Mouse (Mus musculus) layer of hippocampus, postnatal 25 days (tissue): ENCODE measurements around the gene Hnrnph3. TPM values are rescaled to one million over a fixed set of nuclear protein-coding genes. Genes with fewer than 3 reads are reported as not detected.
A peak's percentile ranks its signal among the peaks of the same experiment; 100 is the strongest.

ENCODE experiments used
- DNase-seq, 2 experiments: peaks; one replicate each; pipeline ENCODE4 v3.0.0; 2022; ENCODE audit warnings: mixed read lengths in 2 of 2, low spot score in 1 of 2; ENCODE audit errors: extremely low spot score in 1 of 2
- total RNA-seq, 2 experiments: library from RNA; stranded (reverse); gene quantifications; 2 replicates each; pipeline ENCODE4 v1.2.3; 2021

Gene Hnrnph3
- total RNA-seq, 2 experiments from 2014 or later, result 40.8 to 53.7 TPM

- DNase-seq, result no peak
Observed at GRCm38 (mm10) chr10:63032956-63033355, 8.9 kb upstream of the Hnrnph3 start.

GRCm38 (mm10) chr10:63032267-63032666 is 8.2 kb upstream of the Hnrnph3 start:
- no peak for DNase-seq

DNA sequence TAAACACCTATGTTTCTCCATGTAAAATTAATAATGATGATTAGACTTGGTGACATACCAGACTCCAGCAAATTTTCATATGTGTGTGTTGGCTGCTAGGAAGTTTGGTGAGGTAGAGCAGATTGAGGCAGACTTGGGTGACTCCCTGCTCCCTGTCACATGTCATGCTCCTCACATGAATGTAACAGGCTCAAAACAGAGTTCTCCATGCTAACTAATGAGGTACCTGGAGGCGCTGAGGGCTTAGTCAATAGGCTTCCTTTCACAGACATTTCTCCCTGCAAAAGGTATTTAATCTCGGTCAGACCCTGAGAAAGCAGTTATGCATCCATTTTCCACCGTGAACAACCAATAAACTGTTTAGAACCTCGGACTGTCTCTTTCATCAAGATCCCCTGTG is 4.4 kb upstream of the Hnrnph3 start:
- DNase-seq, result no peak

DNA sequence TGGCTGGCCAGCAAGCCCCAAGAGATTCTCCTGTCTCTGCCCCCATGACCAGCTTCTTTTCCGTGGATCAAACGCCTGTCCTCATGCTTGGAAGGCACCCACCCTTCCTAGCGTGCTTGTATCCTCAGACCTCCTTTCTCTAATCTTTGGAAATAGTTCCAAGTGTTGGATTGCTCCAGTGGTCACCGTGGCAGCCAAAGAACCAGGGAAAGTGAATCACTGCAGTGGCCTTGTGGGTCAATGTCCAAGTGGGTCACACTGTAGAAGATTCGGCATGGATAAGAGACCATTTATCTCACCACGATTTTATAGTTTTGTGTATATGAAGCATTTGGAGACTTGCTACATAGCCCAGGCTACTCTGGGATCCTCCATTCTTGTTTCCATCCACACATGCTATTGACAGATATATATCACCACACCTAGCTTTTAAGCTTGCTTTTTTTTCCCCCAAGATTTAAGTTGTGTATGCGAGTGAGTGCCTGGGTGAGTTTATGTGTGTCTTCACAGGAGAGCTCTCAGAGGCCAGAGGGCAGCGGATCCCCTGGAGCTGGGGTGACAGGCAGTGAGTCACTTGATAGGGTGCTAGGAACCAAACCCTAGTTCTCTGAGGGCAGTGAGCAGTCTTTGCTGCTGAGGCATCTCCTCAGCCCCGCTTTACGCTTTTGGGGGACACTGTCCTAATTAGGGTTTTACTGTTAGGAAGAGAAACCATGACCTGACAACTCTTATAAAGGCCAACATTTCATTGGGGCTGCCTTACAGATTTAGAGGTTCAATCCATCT is 3.6 kb upstream of the Hnrnph3 start:
- DNase-seq, result no peak

- DNase-seq, result no peak
Observed at GRCm38 (mm10) chr10:63026795-63027160, 2.8 kb upstream of the Hnrnph3 start.

- DNase-seq, result no peak
Observed at GRCm38 (mm10) chr10:63026156-63026794, 2.3 kb upstream of the Hnrnph3 start.

GRCm38 (mm10) chr10:63025491-63026011 is 1.5 kb upstream of the Hnrnph3 start:
- DNase-seq, result no peak

DNA sequence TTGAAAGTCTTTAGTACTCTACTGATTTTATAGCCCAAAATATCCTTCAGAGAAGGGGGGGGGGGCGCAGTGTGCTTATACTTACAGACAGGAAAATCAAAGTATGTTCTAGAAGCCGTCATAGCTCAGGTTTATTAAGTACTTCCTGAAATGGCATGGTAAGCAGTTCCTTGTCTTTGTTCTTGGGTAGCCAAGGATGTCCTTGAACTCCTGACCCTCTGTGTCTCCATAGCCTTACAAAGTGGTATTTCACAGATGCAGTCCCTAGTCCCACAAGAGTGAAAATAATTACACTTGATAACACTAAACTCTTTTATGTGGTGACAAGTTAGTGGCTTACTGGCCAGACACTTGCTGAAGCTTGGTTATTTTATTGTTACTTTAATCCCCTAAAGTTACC is 999 bp upstream of the Hnrnph3 start:
- DNase-seq, result no peak

- DNase-seq, result peak in 1 of 2 experiments; percentile 39
Observed at GRCm38 (mm10) chr10:63024580-63024910, 528 bp upstream of the Hnrnph3 start.

- DNase-seq, result peak; percentile 54 to 70
Observed at GRCm38 (mm10) chr10:63023121-63023748, 782 bp downstream of the Hnrnph3 start.

- no peak for DNase-seq
Observed at GRCm38 (mm10) chr10:63022541-63023120, 1.4 kb downstream of the Hnrnph3 start.

GRCm38 (mm10) chr10:63021702-63022101 is 2.3 kb downstream of the Hnrnph3 start:
- no peak for DNase-seq

GRCm38 (mm10) chr10:63019304-63019703 is 4.7 kb downstream of the Hnrnph3 start:
- DNase-seq, result no peak

DNA sequence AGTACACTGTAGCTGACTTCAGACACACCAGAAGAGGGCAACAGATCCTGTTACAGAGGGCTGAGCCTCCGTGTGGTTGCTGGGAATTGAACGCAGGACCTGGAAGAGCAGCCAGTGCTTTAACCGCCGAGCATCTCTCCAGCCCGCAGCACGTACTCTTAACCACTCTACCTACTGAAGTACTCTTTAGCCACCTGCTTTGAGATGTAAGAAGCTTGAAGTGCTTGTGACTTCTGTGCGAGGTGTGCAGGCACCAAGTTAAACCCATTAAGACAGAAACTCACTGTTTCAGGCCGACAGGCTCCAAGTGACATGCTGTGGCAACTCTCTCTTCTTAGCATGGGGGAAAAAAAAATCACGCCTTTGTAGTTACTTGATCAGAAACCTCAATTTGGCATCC is 9.8 kb downstream of the Hnrnph3 start:
- no peak for DNase-seq

DNA sequence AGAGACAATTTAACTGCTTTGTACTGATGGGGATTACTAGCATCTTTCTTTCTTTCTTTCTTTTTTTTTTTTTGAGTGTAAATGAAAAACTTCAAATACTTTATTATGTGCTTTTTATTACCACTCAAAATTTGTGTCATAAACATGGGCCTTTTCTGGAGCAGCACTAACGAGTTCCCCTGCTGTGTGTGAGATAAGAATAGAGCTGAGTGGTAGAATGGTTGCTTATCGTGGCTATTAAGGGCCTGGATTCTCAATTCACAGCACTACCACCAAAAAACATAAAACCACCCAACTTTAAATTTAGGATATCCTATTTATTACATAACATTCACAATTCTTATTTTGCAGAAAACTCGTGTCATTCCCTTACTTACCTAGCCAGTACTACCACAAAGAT is 10.5 kb downstream of the Hnrnph3 start:
- DNase-seq, result no peak

GRCm38 (mm10) chr10:63011556-63011955 is 12.5 kb downstream of the Hnrnph3 start:
- DNase-seq, result no peak

DNA sequence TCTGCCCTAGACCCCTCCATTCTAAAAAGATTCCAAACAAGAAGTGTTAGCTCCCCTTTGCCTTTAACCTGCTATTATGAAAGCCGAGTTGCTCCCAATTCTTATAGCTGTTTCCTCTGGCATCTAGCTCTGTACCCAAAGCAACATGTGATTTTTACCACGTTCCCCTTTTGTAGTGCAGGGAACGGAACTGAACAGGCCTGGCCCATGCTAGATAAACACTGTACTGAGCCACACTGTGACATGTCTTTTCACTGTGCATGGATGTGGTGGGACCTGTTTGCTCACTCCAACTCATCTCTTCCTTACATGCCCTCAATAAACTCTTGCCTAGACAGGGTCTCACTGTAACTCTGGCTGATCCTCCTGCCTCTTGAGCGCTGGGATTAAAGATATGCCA is 13.7 kb downstream of the Hnrnph3 start:
- DNase-seq, result no peak

GRCm38 (mm10) chr10:63008193-63008592 is 15.8 kb downstream of the Hnrnph3 start:
- DNase-seq, result no peak

DNA sequence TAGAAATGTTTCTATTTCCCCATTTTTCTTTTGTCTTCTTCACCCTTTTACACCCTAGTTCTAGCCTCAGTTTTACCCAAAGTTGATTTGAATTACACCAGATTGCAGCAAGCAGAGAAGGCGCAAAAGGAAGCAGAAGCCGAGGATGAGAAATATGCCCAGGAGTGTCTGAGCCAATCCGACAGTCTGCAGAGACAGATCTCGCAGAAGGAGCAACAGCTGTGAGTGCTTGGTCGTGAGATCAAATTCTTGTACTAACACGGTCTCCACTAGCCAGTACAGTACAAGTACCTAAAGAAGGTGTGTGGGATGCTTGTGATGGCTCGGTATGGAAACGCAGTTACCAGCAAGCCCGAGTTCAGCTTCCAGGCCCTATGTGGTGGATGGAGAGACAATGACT is 19.5 kb downstream of the Hnrnph3 start:
- DNase-seq, result peak; percentile 24 to 54

DNA sequence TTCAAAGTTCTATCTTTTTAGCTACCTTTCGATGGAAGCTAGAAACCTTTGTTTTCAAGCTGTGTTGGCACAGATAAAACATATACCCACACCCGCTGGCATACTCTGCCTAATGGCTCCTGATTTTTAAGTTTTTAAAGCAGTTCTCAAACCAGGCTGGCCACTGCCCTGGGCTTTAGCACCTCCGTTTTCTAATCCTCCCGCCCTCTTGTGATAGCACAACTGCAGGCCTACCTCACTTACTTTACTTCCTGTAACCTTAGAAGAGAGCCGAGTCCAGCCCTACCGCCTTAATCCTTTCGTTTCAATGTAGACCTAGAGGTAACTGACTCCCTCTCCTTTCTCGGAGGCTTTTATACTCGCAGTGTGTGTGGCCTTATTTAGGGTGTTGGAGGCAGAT is 20.8 kb downstream of the Hnrnph3 start:
- no peak for DNase-seq

GRCm38 (mm10) chr10:63000584-63000983 is 23.4 kb downstream of the Hnrnph3 start:
- DNase-seq, result no peak
